Mouse (Mus musculus) forebrain, embryonic 12.5 days (tissue): Measurements from ENCODE around the gene Meis1. TPM values are rescaled to one million over a fixed set of nuclear protein-coding genes. Genes with fewer than 3 reads are reported as not detected.
A peak's percentile ranks its signal among the peaks of the same experiment; 100 is the strongest.

Experiments used
- ATAC-seq: fragments of 200-750 bp; cut with Nextera tagmentation; 2 replicates; pipeline ENCODE4 v1.8.0; 2017; ENCODE audit warnings: moderate TSS enrichment; ENCODE audit not compliant: low FRiP score
- H3K27ac ChIP-seq: fragments of 300-500 bp; sonication (generic); 2 replicates; pipeline ENCODE4 v1.5.1; 2016; ENCODE audit warnings: mild to moderate bottlenecking
- H3K27me3 ChIP-seq: fragments of 300-500 bp; sonication (generic); 2 replicates; pipeline ENCODE4 v1.6.1; 2016; ENCODE audit warnings: mild to moderate bottlenecking
- H3K36me3 ChIP-seq: fragments of 300-500 bp; sonication (generic); replicated peaks from 2 replicates; pipeline ENCODE4 v1.6.1; 2016; ENCODE audit warnings: mild to moderate bottlenecking
- H3K4me1 ChIP-seq: fragments of 300-500 bp; sonication (generic); 2 replicates; pipeline ENCODE4 v1.6.1; 2016
- H3K4me2 ChIP-seq: fragments of 300-500 bp; sonication (generic); 2 replicates; pipeline ENCODE4 v1.6.1; 2016; ENCODE audit warnings: mild to moderate bottlenecking, moderate library complexity
- H3K4me3 ChIP-seq: fragments of 300-500 bp; sonication (generic); replicated peaks from 2 replicates; pipeline ENCODE4 v1.5.1; 2016; ENCODE audit warnings: mild to moderate bottlenecking
- H3K9ac ChIP-seq: fragments of 300-500 bp; sonication (generic); 2 replicates; pipeline ENCODE4 v1.6.1; 2016; ENCODE audit warnings: mild to moderate bottlenecking
- H3K9me3 ChIP-seq: fragments of 300-500 bp; sonication (generic); 2 replicates; pipeline ENCODE4 v1.6.1; 2016
- WGBS: fragments of 180-500 bp; shearing (Covaris S2); methylation state at CpG from one replicate; pipeline ENCODE4 v1.1.7; 2016; 5-methylcytosine and 5-hydroxymethylcytosine counted together
- polyA plus RNA-seq: library from polyadenylated mRNA; unstranded; fragments of >200 nt; fragmentation: Nextera tagmentation; extraction: Ambion mirVana; gene quantifications from 2 replicates; pipeline ENCODE4 v1.2.1, GENCODE M21; 2016

Meis1 gene
- polyA plus RNA-seq, 1 experiment from 2014 or later = 44.8 TPM

GRCm38 (mm10) chr11:19020371-19020824 lies 1.6 kb upstream of the Meis1 start:
- Histone ChIP-seq H3K4me1 (peaks cover 26% of the 10 kb centered on the region), H3K27ac (peak overlapping the region; percentile 97), H3K4me3 (peak overlapping the region; percentile 58), H3K4me2 (peak overlapping the region; percentile 86), H3K27me3 (peaks cover 33% of the 10 kb centered on the region), H3K9ac (peak overlapping the region; percentile 90), H3K36me3 (no peaks in the 10 kb centered on the region), H3K9me3 (no peaks in the 10 kb centered on the region)
- WGBS = under 1% methylated on average over 25 of the region's 25 CpGs
- ATAC-seq = peak; percentile 89

DNA sequence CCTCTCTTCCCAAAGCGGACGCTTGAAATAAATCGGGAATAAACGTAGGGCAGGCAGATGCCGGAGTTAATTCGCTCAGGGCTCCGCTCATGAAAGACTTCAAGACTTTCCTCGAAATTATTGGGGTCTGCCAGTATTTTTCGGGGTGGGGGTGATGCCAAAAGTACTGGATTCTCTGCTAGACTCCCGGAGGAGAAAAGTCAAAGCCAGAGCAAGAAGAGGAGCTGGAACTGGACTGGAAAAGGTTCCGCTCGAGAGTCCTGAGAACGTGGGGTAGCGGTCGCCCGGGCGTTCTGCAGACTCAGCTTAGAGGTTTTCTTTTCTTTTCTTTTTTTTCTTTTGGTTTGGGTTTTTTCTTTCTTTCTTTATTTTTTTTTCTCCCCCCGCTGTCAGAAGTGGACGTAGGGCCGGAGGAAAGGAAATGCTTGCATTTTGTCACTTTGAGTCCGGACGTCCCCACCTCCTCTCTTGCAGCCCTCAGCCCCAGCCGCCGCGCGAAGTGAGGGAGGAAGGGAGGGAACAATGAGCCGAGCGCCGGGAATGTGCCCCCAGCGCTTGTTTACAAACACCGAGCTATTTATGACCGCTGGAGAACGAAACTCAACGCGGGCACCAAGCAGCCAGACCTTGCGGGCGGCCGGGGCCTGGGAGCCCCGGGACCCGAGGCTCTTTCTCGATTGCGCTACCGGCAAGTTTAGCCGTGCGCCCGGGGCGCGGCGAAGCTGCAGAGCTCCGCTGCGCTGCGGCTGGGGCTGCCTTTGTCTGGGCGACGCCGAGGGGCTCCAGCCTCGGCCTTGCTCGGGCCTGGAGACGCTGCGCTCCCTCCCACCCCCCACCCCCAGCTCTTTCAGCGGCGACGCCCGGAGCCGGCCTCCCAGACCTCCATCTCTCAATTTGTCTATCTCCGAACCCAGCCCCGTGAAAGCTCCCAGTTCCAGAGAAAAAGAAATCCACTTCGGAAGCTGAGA lies 703 bp upstream of the Meis1 start:
- Histone ChIP-seq H3K9me3 (no peaks in the 10 kb centered on the region), H3K4me1 (peaks cover 34% of the 10 kb centered on the region), H3K27me3 (peaks cover 30% of the 10 kb centered on the region), H3K4me2 (peak overlapping the region; percentile 86), H3K36me3 (no peaks in the 10 kb centered on the region), H3K9ac (peak overlapping the region; percentile 90), H3K4me3 (peak overlapping the region; percentile 58), H3K27ac (peak overlapping the region; percentile 97)
- under 1% methylated on average over 66 of the region's 67 CpGs for WGBS
- ATAC-seq = peak; percentile 62

DNA sequence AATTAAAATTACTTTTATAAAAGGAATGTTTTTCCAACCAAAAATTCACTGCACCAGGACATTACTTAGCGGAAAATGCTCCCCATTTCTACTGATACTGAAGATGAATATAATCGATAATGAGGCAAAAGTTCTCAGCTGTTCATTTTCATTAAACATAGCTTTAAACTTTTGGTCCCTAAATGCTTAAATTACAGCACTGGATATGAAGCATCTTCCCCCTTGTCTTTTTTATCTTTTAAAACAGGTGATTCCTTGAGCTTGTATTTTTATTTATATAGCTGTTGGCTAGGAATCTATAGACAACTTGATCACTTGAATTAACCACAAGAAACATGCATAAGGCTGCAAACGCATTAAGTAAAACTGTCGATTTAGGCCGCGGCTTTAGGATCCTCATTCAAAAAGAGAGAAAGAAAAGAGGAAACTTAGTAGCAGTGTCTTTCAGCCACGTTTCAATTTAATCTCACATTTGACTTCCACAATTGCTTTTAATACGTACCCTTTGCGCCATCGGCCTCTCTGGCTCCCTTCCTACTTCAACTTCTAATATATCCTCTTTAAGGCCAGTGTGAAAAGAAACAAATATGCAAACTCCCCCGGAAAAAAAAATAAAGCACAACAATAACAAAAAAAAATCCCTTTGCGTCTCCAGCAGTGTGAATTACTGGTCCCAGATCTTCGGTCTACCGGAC lies 919 bp downstream of the Meis1 start:
- Histone ChIP-seq H3K9me3 (no peaks in the 10 kb centered on the region), H3K4me2 (peak overlapping the region; percentile 86), H3K4me3 (peak overlapping the region; percentile 58), H3K27ac (peak overlapping the region; percentile 97), H3K27me3 (peaks cover 36% of the 10 kb centered on the region), H3K36me3 (no peaks in the 10 kb centered on the region), H3K9ac (peak overlapping the region; percentile 90), H3K4me1 (peaks cover 50% of the 10 kb centered on the region)
- ATAC-seq = no peak
- under 1% methylated on average over 14 of the region's 14 CpGs for WGBS

DNA sequence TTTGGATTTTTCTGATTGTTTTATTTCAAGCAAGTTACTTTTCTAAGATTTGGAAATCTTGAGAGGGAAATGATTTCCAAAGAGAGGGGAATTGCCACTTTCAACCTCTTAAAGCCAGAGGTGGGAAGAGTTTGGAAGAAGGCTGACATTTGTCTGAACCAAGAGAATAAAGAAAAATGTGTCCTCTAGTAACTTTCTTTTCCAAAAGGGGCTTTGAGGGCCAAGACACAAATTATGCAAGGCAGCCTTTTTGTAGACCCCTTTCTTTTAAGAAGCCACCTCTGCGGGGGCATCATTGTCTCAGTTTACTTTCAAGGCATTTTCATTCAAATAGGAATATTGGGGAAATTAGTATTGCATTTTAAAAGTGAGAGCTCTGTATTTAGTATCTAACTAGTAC lies 1.5 kb downstream of the Meis1 start:
- Histone ChIP-seq H3K36me3 (no peaks in the 10 kb centered on the region), H3K9me3 (no peaks in the 10 kb centered on the region), H3K4me2 (peak overlapping the region; percentile 86), H3K27ac (no peak overlapping the region), H3K9ac (peak overlapping the region; percentile 75; the same call in 1 of the 2 replicates), H3K27me3 (peaks cover 36% of the 10 kb centered on the region), H3K4me1 (peaks cover 53% of the 10 kb centered on the region), H3K4me3 (peak overlapping the region; percentile 58)
- 0% methylated on average over 1 of the region's 1 CpGs for WGBS
- no peak for ATAC-seq

DNA sequence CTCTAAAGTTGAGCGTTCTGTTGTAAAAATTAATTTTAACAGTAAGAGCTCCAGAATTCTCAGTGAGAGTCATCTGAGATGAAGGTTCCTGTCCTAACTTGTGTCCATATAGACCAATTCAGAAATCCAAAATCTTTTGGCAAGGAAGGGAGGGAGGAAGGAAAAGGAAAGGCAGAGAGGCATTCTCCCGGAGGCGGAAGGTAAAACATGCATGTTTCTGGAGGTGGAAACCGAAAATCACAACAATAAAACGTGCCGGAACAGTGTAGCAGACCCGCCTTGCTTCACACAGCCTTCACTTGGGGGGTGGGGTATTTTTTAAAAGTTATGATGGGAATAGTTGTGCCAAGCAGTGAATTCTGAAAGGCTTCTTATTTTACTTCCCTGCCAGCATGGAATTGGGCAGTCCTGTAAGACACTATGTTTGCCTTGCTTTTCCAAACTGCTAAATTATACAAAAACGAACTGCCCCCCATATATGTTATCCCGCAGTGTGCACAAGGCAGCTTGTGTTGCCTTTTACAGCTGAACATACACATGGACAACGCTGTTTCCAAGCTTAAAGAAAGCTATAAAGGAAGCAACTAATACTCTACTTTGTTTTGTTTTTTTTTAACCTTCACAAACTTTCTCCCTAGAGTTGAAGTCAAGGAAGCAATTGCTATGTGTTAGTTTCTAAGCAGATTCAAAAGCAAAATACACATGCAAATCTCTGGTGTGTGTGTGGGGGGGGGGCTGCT lies 2.1 kb downstream of the Meis1 start:
- Histone ChIP-seq H3K4me2 (peak overlapping the region; percentile 86), H3K9ac (peak overlapping the region; percentile 75), H3K4me3 (peak overlapping the region; percentile 58), H3K27ac (peak overlapping the region; percentile 38; the same call in 1 of the 2 replicates), H3K9me3 (no peaks in the 10 kb centered on the region), H3K27me3 (peaks cover 40% of the 10 kb centered on the region), H3K4me1 (peaks cover 57% of the 10 kb centered on the region), H3K36me3 (no peaks in the 10 kb centered on the region)
- WGBS = 1% methylated on average over 10 of the region's 10 CpGs
- no peak for ATAC-seq

- Histone ChIP-seq H3K27me3 (peaks cover 38% of the 10 kb centered on the region), H3K4me3 (peak overlapping the region; percentile 58), H3K27ac (peak overlapping the region; percentile 61; the same call in 1 of the 2 replicates), H3K9ac (peak overlapping the region; percentile 75), H3K4me1 (peaks cover 56% of the 10 kb centered on the region), H3K9me3 (no peaks in the 10 kb centered on the region), H3K4me2 (peak overlapping the region; percentile 86), H3K36me3 (no peaks in the 10 kb centered on the region)
- ATAC-seq = no peak
- under 1% methylated on average over 37 of the region's 37 CpGs for WGBS
Measured at GRCm38 (mm10) chr11:19015731-19016461, 2.9 kb downstream of the Meis1 start.

DNA sequence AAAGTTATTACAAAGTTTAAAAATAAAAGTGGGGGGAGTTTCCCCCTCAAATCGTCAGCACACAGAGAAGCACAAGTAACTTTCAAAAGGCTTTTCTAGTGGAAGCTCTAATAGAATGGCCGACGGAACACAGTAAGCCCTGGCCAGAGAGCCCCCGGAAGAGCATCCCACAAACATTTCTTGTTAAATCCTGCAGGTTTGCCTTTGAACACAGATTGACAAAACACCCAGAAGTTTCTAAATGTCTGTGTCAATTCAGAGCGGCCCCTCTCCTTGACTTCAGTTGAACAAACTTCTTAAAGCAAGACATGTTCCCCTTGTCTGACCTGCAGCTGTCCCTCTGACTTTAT lies 3.4 kb downstream of the Meis1 start:
- Histone ChIP-seq H3K27ac (0 out of 2 replicates have a peak overlapping the region, but pooled peaks have one; percentile 61), H3K4me1 (peaks cover 58% of the 10 kb centered on the region)

DNA sequence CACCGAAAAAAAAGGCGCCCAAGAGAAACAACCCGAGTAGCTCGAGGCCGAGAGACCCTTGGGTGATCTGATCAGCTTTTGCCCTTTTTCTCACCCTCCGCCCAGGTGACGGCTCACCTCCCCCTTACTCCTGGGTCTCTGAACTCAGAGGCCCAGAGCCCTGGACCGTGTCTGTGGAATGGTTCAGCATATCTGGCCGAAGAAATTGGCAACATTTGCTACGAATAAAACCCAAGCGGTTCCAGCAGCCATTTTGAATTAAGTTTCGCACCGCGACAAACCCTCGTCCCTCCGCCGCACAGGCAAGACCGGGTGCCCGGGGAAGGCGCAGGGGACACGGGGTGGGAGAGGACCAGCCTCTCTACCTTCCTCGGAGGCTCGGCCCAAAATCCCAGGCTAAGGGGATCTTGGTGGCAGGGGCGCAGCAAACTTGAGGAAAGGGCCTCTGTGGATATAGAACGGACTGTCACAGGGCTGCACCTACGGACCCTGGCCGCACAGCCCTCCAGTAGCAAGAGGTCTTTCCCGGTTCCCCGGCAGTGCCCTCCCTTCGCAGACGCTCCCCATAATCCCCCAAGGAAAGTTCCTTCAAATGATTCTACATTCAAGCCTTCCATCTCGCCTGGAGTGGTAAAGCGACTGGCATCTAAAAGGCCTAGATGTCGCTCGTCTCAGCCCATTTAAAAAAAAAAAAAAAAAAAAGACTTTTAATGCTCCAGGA lies 4.2 kb downstream of the Meis1 start:
- H3K9me3 ChIP-seq = no peaks in the 10 kb centered on the region
- H3K9ac ChIP-seq = peak overlapping the region; percentile 75
- H3K27ac ChIP-seq = peak overlapping the region; percentile 46; the same call in 1 of the 2 replicates
- 1% methylated on average over 35 of the region's 35 CpGs for WGBS
- H3K4me2 ChIP-seq = peak overlapping the region; percentile 86
- H3K4me1 ChIP-seq = peaks cover 65% of the 10 kb centered on the region
- no peak for ATAC-seq
- H3K36me3 ChIP-seq = no peaks in the 10 kb centered on the region
- H3K4me3 ChIP-seq = peak overlapping the region; percentile 58
- H3K27me3 ChIP-seq = peaks cover 44% of the 10 kb centered on the region

More for the DNA sequence above, 3.4 kb downstream of the Meis1 start:
- no peak for ATAC-seq
- H3K9me3 ChIP-seq = no peaks in the 10 kb centered on the region
- peak overlapping the region; percentile 75 for H3K9ac ChIP-seq
- H3K4me2 ChIP-seq = peak overlapping the region; percentile 86
- peak overlapping the region; percentile 58 for H3K4me3 ChIP-seq
- WGBS = 3% methylated on average over 5 of the region's 5 CpGs
- no peaks in the 10 kb centered on the region for H3K36me3 ChIP-seq
- peaks cover 38% of the 10 kb centered on the region for H3K27me3 ChIP-seq

DNA sequence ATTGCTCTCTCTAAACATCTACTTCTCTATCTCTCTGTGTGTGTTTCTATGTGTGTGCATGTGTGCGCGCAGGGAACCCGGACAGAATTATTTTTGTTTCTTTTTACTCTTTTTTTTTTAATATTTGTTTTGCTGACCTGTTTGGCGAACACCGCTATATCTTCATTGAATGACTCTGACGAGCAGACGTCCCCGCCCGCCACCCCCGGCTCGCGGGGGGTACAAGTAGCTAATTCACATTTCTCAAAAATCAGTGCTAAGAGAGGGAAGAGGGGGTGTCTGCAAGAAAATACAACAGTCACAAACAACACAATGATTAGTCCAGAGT lies 4.7 kb downstream of the Meis1 start:
- H3K27ac ChIP-seq = 0 out of 2 replicates have a peak overlapping the region, but pooled peaks have one; percentile 42
- ATAC-seq = no peak
- WGBS = 14% methylated on average over 12 of the region's 12 CpGs
- H3K9me3 ChIP-seq = no peaks in the 10 kb centered on the region
- H3K4me3 ChIP-seq = peak overlapping the region; percentile 58
- peak overlapping the region; percentile 75 for H3K9ac ChIP-seq
- peak overlapping the region; percentile 86 for H3K4me2 ChIP-seq
- no peaks in the 10 kb centered on the region for H3K36me3 ChIP-seq
- peaks cover 68% of the 10 kb centered on the region for H3K4me1 ChIP-seq
- H3K27me3 ChIP-seq = peaks cover 47% of the 10 kb centered on the region

DNA sequence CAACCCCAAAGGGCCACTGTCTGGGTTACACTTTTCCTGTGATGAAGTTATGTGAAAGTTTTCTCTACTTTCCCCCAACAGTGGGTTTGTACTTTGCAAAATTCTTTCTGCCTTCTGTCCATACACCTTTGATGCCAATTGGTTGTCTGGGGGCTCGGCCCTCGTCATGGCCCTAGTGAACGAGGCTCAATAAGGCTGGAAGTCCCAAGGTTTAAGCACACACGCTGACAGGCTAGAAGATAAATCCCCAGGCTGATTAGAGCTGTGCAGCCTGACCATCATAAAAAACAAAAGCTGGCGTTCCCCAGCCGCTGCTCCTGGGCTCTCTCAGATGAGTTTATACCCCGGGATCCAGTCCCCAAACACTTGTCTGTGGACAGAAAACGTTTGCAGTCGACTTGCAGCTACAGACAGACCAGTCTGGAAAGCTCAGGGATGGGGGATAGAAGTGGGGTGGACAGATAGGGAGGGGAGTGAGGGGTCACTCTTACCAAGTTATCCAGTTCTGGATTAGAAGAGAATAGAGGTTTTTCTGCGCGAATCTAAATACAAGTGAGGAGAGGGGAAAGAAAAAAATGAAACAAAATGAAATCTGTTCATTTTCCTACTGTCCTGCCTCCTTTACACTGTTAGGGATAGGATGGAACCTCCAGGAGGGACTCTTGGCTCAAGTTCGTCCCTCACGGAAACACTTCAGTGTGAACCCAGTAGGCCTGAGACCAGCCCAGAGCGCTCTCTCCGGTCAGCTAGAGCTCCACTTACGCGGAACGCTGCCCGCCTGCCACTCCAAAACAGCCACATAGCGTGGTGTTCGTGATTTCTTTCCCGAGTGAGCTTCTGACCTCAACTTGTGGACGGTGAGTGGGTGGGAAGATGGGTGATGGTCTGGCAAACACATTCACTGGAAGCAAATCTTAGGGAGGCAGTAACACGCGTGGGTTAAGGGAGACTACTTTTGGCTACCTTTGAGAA lies 5.4 kb downstream of the Meis1 start:
- WGBS = 8% methylated on average over 25 of the region's 25 CpGs
- no peak; the same call in 1 of the 2 replicates for ATAC-seq
- Histone ChIP-seq H3K9ac (peak overlapping the region; percentile 75), H3K9me3 (no peaks in the 10 kb centered on the region), H3K4me3 (peak overlapping the region; percentile 58), H3K27ac (peak overlapping the region; percentile 42; the same call in 1 of the 2 replicates), H3K4me1 (peaks cover 74% of the 10 kb centered on the region), H3K27me3 (peaks cover 54% of the 10 kb centered on the region), H3K4me2 (peak overlapping the region; percentile 86), H3K36me3 (no peaks in the 10 kb centered on the region)
